Mouse (Mus musculus) MEL (cell line): ENCODE data around the gene Ints2. TPM values are rescaled to one million over a fixed set of nuclear protein-coding genes. Genes with fewer than 3 reads are reported as not detected.

Source experiments
- DNase-seq: peaks from one replicate; pipeline ENCODE4 v3.0.0; 2011; ENCODE audit warnings: low read depth, low spot score
- H3K27ac ChIP-seq: 2 replicates; pipeline ENCODE4 v1.5.1; 2012; ENCODE audit warnings: low read depth, mild to moderate bottlenecking, control low read depth, low read length, moderate library complexity; ENCODE audit not compliant: control insufficient read depth
- H3K27me3 ChIP-seq, 2 experiments: fragments of 150-350 bp in 1 of 2; sonication (generic) in 1 of 2; 2 replicates each; pipeline ENCODE4 v1.6.1; 2012; ENCODE audit warnings: low read length in 2 of 2, mild to moderate bottlenecking in 2 of 2, improper control_type of control experiment in 1 of 2, moderate library complexity in 1 of 2; ENCODE audit not compliant: insufficient read depth in 2 of 2, control insufficient read depth in 1 of 2
- H3K36me3 ChIP-seq, 2 experiments: 2 replicates each; pipeline ENCODE4 v1.6.1; 2012 to 2014; ENCODE audit warnings: low read length in 2 of 2, improper control_type of control experiment in 1 of 2, inconsistent platforms in 1 of 2, mild to moderate bottlenecking in 1 of 2; ENCODE audit not compliant: insufficient read depth in 2 of 2, control insufficient read depth in 1 of 2
- H3K4me1 ChIP-seq, 2 experiments: fragments of 150-350 bp in 1 of 2; sonication (generic) in 1 of 2; 2 replicates each; pipeline ENCODE4 v1.6.1; 2012; ENCODE audit warnings: low read length in 2 of 2, improper control_type of control experiment in 1 of 2, mild to moderate bottlenecking in 1 of 2; ENCODE audit not compliant: insufficient read depth in 2 of 2, control insufficient read depth in 1 of 2
- H3K4me3 ChIP-seq, 2 experiments: fragments of 150-350 bp in 1 of 2; sonication (generic) in 1 of 2; 2 replicates each; pipeline ENCODE4 v1.5.1; 2012; ENCODE audit warnings: low read depth in 2 of 2, low read length in 2 of 2, mild to moderate bottlenecking in 2 of 2, moderate library complexity in 2 of 2, control low read depth in 1 of 2, improper control_type of control experiment in 1 of 2; ENCODE audit not compliant: control insufficient read depth in 1 of 2, insufficient read depth in 1 of 2
- H3K79me2 ChIP-seq: 2 replicates; pipeline ENCODE4 v1.6.1; 2012; ENCODE audit warnings: mild to moderate bottlenecking, low read length, moderate library complexity; ENCODE audit not compliant: control insufficient read depth, poor library complexity, insufficient read depth
- H3K9ac ChIP-seq: 2 replicates; pipeline ENCODE4 v1.6.1; 2012; ENCODE audit warnings: low read depth, mild to moderate bottlenecking, control low read depth, low read length, moderate library complexity; ENCODE audit not compliant: control insufficient read depth, poor library complexity, severe bottlenecking
- H3K9me3 ChIP-seq: fragments of 150-350 bp; sonication (generic); replicated peaks from 2 replicates; pipeline ENCODE4 v1.6.1; 2012; ENCODE audit warnings: mild to moderate bottlenecking, low read length, improper control_type of control experiment, moderate library complexity; ENCODE audit not compliant: insufficient read depth
- CHD1 ChIP-seq: IDR thresholded peaks from 2 replicates; pipeline ENCODE4 v1.6.1; 2012; ENCODE audit warnings: low read depth, mild to moderate bottlenecking, inconsistent platforms, low read length, improper control_type of control experiment
- CHD2 ChIP-seq: IDR thresholded peaks from 2 replicates; pipeline ENCODE4 v1.6.1; 2011; ENCODE audit warnings: low read length, improper control_type of control experiment
- CTCF ChIP-seq, 3 experiments: IDR thresholded peaks in 2 of 3; conservative IDR thresholded peaks in 1 of 3; 2 replicates each; pipeline ENCODE4 v1.5.1; 2011 to 2012; ENCODE audit warnings: low read length in 3 of 3, low read depth in 2 of 3, mild to moderate bottlenecking in 2 of 3, improper control_type of control experiment in 1 of 3, inconsistent platforms in 1 of 3, mixed read lengths in 1 of 3, moderate library complexity in 1 of 3; ENCODE audit not compliant: control insufficient read depth in 1 of 3, insufficient read depth in 1 of 3, poor library complexity in 1 of 3, severe bottlenecking in 1 of 3
- EP300 ChIP-seq, 2 experiments: IDR thresholded peaks; 2 replicates each; pipeline ENCODE4 v1.6.1; 2011; ENCODE audit warnings: improper control_type of control experiment in 2 of 2, low read length in 2 of 2, low read depth in 1 of 2, mild to moderate bottlenecking in 1 of 2
- ETS1 ChIP-seq: IDR thresholded peaks from 2 replicates; pipeline ENCODE4 v1.6.1; 2012; ENCODE audit warnings: low read depth, mild to moderate bottlenecking, inconsistent platforms, low read length, improper control_type of control experiment, moderate library complexity
- GABPA ChIP-seq: IDR thresholded peaks from 2 replicates; pipeline ENCODE4 v1.6.1; 2012; ENCODE audit warnings: low read depth, mild to moderate bottlenecking, inconsistent platforms, low read length, improper control_type of control experiment, moderate library complexity
- GATA1 ChIP-seq: IDR thresholded peaks from 2 replicates; pipeline ENCODE4 v1.6.1; 2011; ENCODE audit warnings: low read depth, low read length, improper control_type of control experiment
- KAT2A ChIP-seq: conservative IDR thresholded peaks from 2 replicates; pipeline ENCODE4 v1.6.1; 2012; ENCODE audit warnings: low read depth, low read length, improper control_type of control experiment, inconsistent platforms
- MAFK ChIP-seq: IDR thresholded peaks from 2 replicates; pipeline ENCODE4 v1.6.1; 2011; ENCODE audit warnings: low read depth, mild to moderate bottlenecking, low read length, improper control_type of control experiment, borderline replicate concordance
- NELFE ChIP-seq: IDR thresholded peaks from 2 replicates; pipeline ENCODE4 v1.6.1; 2011; ENCODE audit warnings: low read depth, low read length, improper control_type of control experiment
- NRF1 ChIP-seq: IDR thresholded peaks from 2 replicates; pipeline ENCODE4 v1.6.1; 2014; ENCODE audit warnings: low read depth, mild to moderate bottlenecking, inconsistent platforms, low read length, improper control_type of control experiment, moderate library complexity; ENCODE audit not compliant: poor library complexity, insufficient read depth, severe bottlenecking
- POLR2A ChIP-seq, 2 experiments: IDR thresholded peaks; 2 replicates each; pipeline ENCODE4 v1.6.1; 2011 to 2012; ENCODE audit warnings: low read length in 2 of 2, mild to moderate bottlenecking in 2 of 2, control low read depth in 1 of 2, improper control_type of control experiment in 1 of 2, low read depth in 1 of 2, moderate library complexity in 1 of 2; ENCODE audit not compliant: control insufficient read depth in 1 of 2, insufficient read depth in 1 of 2, poor library complexity in 1 of 2
- POLR2AphosphoS5 ChIP-seq: IDR thresholded peaks from 2 replicates; pipeline ENCODE4 v1.6.1; 2012; ENCODE audit warnings: low read depth, borderline replicate concordance, mild to moderate bottlenecking, inconsistent platforms, low read length, moderate library complexity, mixed read lengths
- RCOR1 ChIP-seq: IDR thresholded peaks from 2 replicates; pipeline ENCODE4 v1.6.1; 2012; ENCODE audit warnings: low read depth, mild to moderate bottlenecking, inconsistent platforms, low read length, improper control_type of control experiment
- SIN3A ChIP-seq: IDR thresholded peaks from 2 replicates; pipeline ENCODE4 v1.6.1; 2012; ENCODE audit warnings: low read length, improper control_type of control experiment, inconsistent platforms
- SMC3 ChIP-seq: IDR thresholded peaks from 2 replicates; pipeline ENCODE4 v1.6.1; 2011; ENCODE audit warnings: low read depth, low read length, improper control_type of control experiment
- TAL1 ChIP-seq: IDR thresholded peaks from 2 replicates; pipeline ENCODE4 v1.6.1; 2012; ENCODE audit warnings: mild to moderate bottlenecking, inconsistent platforms, low read length, moderate library complexity, mixed read lengths
- UBTF ChIP-seq: IDR thresholded peaks from 2 replicates; pipeline ENCODE4 v1.6.1; 2012; ENCODE audit warnings: low read depth, mild to moderate bottlenecking, inconsistent platforms, low read length, improper control_type of control experiment, moderate library complexity, borderline replicate concordance; ENCODE audit not compliant: insufficient read depth
- USF2 ChIP-seq, 2 experiments: IDR thresholded peaks; 2 replicates each; pipeline ENCODE4 v1.6.1; 2011 to 2012; ENCODE audit warnings: improper control_type of control experiment in 2 of 2, low read length in 2 of 2, borderline replicate concordance in 1 of 2, inconsistent platforms in 1 of 2, low read depth in 1 of 2, mild to moderate bottlenecking in 1 of 2; ENCODE audit not compliant: insufficient read depth in 1 of 2
- ZKSCAN1 ChIP-seq: IDR thresholded peaks from 2 replicates; pipeline ENCODE4 v1.6.1; 2012; ENCODE audit warnings: low read depth, mild to moderate bottlenecking, inconsistent platforms, low read length, improper control_type of control experiment, moderate library complexity
- ZMIZ1 ChIP-seq: IDR thresholded peaks from 2 replicates; pipeline ENCODE4 v1.6.1; 2012; ENCODE audit warnings: low read depth, mild to moderate bottlenecking, inconsistent platforms, low read length, improper control_type of control experiment, moderate library complexity
- ZNF384 ChIP-seq: IDR thresholded peaks from 2 replicates; pipeline ENCODE4 v1.6.1; 2012; ENCODE audit warnings: low read depth, mild to moderate bottlenecking, inconsistent platforms, low read length, improper control_type of control experiment
- polyA plus RNA-seq, 2 experiments: library from polyadenylated mRNA; stranded (reverse) in 1 of 2; unstranded in 1 of 2; fragments of >175 nt in 1 of 2; fragments of >200 nt in 1 of 2; gene quantifications; 2 replicates each; pipeline versions ENCODE4 v1.2.1 to v1.2.4; 2012; ENCODE audit warnings: low replicate concordance in 2 of 2, low read depth in 1 of 2; ENCODE audit not compliant: insufficient read length in 2 of 2, insufficient read depth in 1 of 2, missing spikeins in 1 of 2
- total RNA-seq: library from RNA; depleted of rRNA; stranded (reverse); fragments of 300-350 nt; gene quantifications from 2 replicates; pipeline ENCODE4 v1.2.3, GENCODE M21; 2012

Ints2 gene
- total and polyA plus RNA-seq, 3 experiments: 43.0 to 120 (median 75.3) TPM

GRCm38 (mm10) chr11:86278442-86279102 lies 21.2 kb upstream of the Ints2 start:
- H3K27me3 ChIP-seq: no peaks in the 10 kb centered on the region
- no peak overlapping the region for H3K4me3 ChIP-seq
- H3K4me1 ChIP-seq: no peaks in the 10 kb centered on the region
- DNase-seq: no peak
- no peaks in the 10 kb centered on the region for H3K9me3 ChIP-seq
- H3K36me3 ChIP-seq: peaks cover 2 to 78% of the 10 kb centered on the region in 2 experiments
- no peaks in the 10 kb centered on the region for H3K79me2 ChIP-seq
- H3K9ac ChIP-seq: no peak overlapping the region
- H3K27ac ChIP-seq: no peak overlapping the region
- no peak for TF ChIP-seq ETS1
- TF ChIP-seq MAFK: peak; percentile 83

GRCm38 (mm10) chr11:86257054-86257453 lies 321 bp downstream of the Ints2 start:
- Histone ChIP-seq H3K4me1 (peaks cover 9 to 16% of the 10 kb centered on the region in 2 experiments), H3K79me2 (peaks cover 15% of the 10 kb centered on the region), H3K9ac (peak overlapping the region; percentile 85), H3K27ac (peak overlapping the region; percentile 69), H3K36me3 (peaks cover 18 to 26% of the 10 kb centered on the region in 2 experiments), H3K27me3 (no peaks in the 10 kb centered on the region), H3K9me3 (no peaks in the 10 kb centered on the region), H3K4me3 (peak overlapping the region; percentile 62 to 86)
- TF ChIP-seq ZKSCAN1 (no peak), ZMIZ1 (no peak), POLR2A (IDR thresholded peaks at IDR 0.05; ENCODE audit: control insufficient read depth in 1 of 2, insufficient read depth in 1 of 2, low read depth in 1 of 2, low read length in 2 of 2, poor library complexity in 1 of 2) (peak in 1 of 2 experiments; percentile 21; a peak in 1 of 4 replicates), UBTF (peak; percentile 94; the same call in 1 of the 2 replicates), RCOR1 (no peak), POLR2AphosphoS5 (no peak), CHD1 (peak; percentile 86; the same call in 1 of the 2 replicates), ZNF384 (no peak), SIN3A (no peak), NRF1 (no peak), MAFK (no peak), GATA1 (no peak), SMC3 (no peak), CTCF (IDR thresholded peaks at IDR 0.05 in 2 of 3, conservative IDR thresholded peaks at IDR 0.05 in 1 of 3; ENCODE audit: control insufficient read depth in 1 of 3, insufficient read depth in 1 of 3, low read depth in 2 of 3, low read length in 3 of 3, poor library complexity in 1 of 3, severe bottlenecking in 1 of 3) (no peak), EP300 (IDR thresholded peaks at IDR 0.05; ENCODE audit: low read depth in 1 of 2, low read length in 2 of 2) (no peak), ETS1 (no peak), NELFE (no peak), CHD2 (no peak), GABPA (no peak), TAL1 (no peak), KAT2A (no peak), USF2 (IDR thresholded peaks at IDR 0.05; ENCODE audit: borderline replicate concordance in 1 of 2, insufficient read depth in 1 of 2, low read depth in 1 of 2, low read length in 2 of 2) (no peak)
- DNase-seq: no peak
